Mouse (Mus musculus) testis, adult 2 months (tissue): ENCODE data around the gene Epha2. TPM values are rescaled to one million over a fixed set of nuclear protein-coding genes. Genes with fewer than 3 reads are reported as not detected.

Source experiments
- H3K27ac ChIP-seq: fragments of 200-500 bp; 2 replicates; pipeline ENCODE4 v1.5.1; 2012; ENCODE audit warnings: low read depth, low read length; ENCODE audit not compliant: control insufficient read depth, insufficient read depth
- H3K27me3 ChIP-seq: fragments of 200-500 bp; 2 replicates; pipeline ENCODE4 v1.6.1; 2012; ENCODE audit warnings: mild to moderate bottlenecking, low read length, moderate library complexity; ENCODE audit not compliant: control insufficient read depth, insufficient read depth
- H3K36me3 ChIP-seq: fragments of 200-500 bp; 2 replicates; pipeline ENCODE4 v1.6.1; 2012; ENCODE audit warnings: mild to moderate bottlenecking, low read length; ENCODE audit not compliant: control insufficient read depth, insufficient read depth
- H3K4me1 ChIP-seq: fragments of 200-500 bp; 2 replicates; pipeline ENCODE4 v1.6.1; 2012; ENCODE audit warnings: low read length; ENCODE audit not compliant: control insufficient read depth, insufficient read depth
- H3K4me3 ChIP-seq: fragments of 200-500 bp; 2 replicates; pipeline ENCODE4 v1.5.1; 2012; ENCODE audit warnings: low read depth, mild to moderate bottlenecking, low read length, moderate library complexity, mixed read lengths; ENCODE audit not compliant: control insufficient read depth
- CTCF ChIP-seq: fragments of 200-500 bp; IDR thresholded peaks from 2 replicates; pipeline ENCODE4 v1.5.1; 2012; ENCODE audit warnings: low read depth, mild to moderate bottlenecking, inconsistent platforms, low read length, moderate library complexity; ENCODE audit not compliant: control insufficient read depth, insufficient read depth, insufficient replicate concordance
- POLR2A ChIP-seq: fragments of 200-500 bp; IDR thresholded peaks from 2 replicates; pipeline ENCODE4 v1.6.1; 2012; ENCODE audit warnings: low read depth, mild to moderate bottlenecking, inconsistent platforms, low read length, moderate library complexity; ENCODE audit not compliant: control insufficient read depth
- polyA plus RNA-seq: library from polyadenylated mRNA; depleted of rRNA; stranded (reverse); fragments of >200 nt; gene quantifications from 2 replicates; pipeline ENCODE4 v1.2.3, GENCODE M21; 2012

Epha2 gene
- polyA plus RNA-seq, 1 experiment, result 0.83 TPM

DNA sequence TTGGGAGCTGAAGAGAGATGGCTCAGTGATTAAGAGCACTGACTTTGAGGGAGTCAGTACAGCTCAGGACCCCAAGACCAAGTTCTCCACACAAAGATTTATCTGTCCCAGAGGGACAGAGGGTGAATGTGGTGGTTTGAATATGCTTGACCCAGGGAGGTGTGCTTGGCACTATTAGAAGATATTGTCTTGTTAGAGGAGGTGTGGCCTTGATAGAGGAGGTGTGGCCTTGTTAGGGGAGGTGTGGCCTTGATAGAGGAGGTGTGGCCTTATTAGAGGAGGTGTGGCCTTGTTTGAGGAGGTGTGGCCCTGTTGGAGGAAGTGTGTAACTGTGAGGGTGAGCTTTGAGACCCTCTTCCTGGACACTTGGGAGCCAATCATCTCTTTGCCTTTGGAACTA lies 56.8 kb downstream of the Epha2 start:
- no peak for TF ChIP-seq CTCF
- no peak for TF ChIP-seq POLR2A
- no peaks in the 10 kb centered on the region for H3K27me3 ChIP-seq
- H3K36me3 ChIP-seq, result no peaks in the 10 kb centered on the region
- no peak overlapping the region for H3K27ac ChIP-seq
- no peaks in the 10 kb centered on the region for H3K4me1 ChIP-seq
- no peak overlapping the region for H3K4me3 ChIP-seq

DNA sequence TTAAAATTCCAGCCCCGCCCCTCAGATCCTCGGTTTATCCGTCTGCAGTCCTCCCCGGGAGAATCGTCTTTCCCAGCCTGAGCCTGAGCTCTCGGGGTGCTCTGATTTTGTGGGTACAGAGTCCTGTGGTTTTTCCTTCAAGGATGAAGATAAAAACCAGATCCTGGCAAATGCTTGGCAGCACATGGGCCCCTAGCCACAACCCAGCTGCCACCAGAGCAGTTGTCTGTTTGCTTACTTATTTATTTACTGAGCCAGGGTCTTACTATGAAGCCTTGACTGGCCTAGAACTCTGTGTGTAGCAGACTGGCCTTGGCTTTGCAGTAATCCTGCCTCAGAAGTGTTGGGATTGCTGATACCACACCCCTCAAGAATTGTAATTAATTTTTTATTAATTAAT lies 58.2 kb downstream of the Epha2 start:
- no peaks in the 10 kb centered on the region for H3K4me1 ChIP-seq
- TF ChIP-seq CTCF (no peak), POLR2A (no peak)
- no peaks in the 10 kb centered on the region for H3K27me3 ChIP-seq
- H3K27ac ChIP-seq, result no peak overlapping the region
- no peaks in the 10 kb centered on the region for H3K36me3 ChIP-seq
- no peak overlapping the region for H3K4me3 ChIP-seq

DNA sequence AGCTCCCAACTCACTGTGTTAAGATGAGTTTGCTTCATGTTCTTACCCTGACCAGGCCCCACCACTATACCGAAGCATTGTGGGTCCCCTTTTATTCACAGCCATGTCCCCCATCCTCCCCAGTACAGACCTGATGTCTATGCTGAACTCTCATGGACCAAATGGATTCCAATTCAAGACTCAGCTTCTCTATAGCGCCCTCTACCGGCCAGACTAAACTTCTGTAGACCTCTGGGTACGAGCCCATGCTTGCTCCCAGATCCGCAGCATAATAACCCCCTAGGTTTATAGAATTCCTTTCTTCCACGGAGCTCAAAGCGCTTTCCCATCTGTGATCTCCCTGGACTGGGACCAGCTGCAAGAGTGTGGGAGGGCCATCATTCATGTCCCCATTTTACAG lies 59.8 kb downstream of the Epha2 start:
- H3K27me3 ChIP-seq, result no peaks in the 10 kb centered on the region
- no peaks in the 10 kb centered on the region for H3K4me1 ChIP-seq
- 0 out of 2 replicates have a peak, but pooled peaks have one; percentile 21 for TF ChIP-seq CTCF
- no peak for TF ChIP-seq POLR2A
- no peak overlapping the region for H3K4me3 ChIP-seq
- no peak overlapping the region for H3K27ac ChIP-seq
- H3K36me3 ChIP-seq, result no peaks in the 10 kb centered on the region

DNA sequence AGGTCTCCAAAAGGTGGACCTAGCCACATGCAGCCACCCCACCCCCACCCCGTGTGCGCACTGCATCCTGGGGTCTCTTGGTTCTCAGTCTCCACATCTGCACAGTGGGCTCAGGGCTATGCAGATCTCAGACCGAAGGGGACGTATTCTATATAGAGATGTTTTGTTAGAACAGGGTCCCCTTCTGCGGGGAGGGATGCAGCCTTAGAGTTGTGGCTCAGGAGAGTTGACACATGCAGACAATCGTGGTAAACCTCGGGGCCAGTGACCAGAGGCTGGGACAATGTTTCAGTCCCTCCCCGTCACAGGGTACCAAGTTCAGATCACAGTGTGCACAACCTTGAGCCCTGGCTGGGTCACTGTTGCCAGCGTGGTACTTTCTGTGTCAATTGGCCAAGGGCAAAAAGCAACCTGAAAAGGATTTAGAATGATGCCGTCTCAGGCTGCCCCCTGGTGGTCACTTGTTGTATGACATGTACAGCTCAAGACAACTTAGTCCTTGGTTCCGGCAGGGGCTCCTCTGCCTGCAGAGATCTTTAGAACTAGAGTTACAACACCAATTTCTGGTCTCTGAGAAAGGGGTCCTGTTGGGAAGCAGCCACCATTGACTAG lies 62.0 kb downstream of the Epha2 start:
- no peak overlapping the region for H3K4me3 ChIP-seq
- no peaks in the 10 kb centered on the region for H3K4me1 ChIP-seq
- no peaks in the 10 kb centered on the region for H3K27me3 ChIP-seq

DNA sequence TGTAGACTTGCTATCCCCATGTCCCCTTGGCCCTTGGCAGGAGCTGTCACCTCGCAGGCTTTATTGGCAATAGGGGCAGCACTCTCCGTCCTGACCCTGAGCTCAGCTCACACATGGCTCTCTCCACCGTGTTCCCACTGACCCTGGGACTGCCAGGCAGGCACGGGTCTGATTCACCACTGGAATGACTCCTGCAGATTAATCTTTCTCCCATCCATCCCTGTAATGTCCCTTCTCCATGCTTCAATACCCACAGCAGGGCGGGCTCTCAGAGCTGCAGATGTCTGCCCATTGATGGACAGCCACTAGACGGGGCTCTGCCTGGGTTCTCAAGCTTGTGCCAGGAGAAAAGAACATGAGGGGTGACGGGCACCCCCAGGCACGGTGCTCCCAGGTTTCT lies 64.1 kb downstream of the Epha2 start:
- no peaks in the 10 kb centered on the region; the same call in 1 of the 2 replicates for H3K27me3 ChIP-seq
- peaks cover 2% of the 10 kb centered on the region for H3K4me1 ChIP-seq
- H3K27ac ChIP-seq, result no peak overlapping the region
- H3K4me3 ChIP-seq, result no peak overlapping the region
- no peaks in the 10 kb centered on the region for H3K36me3 ChIP-seq
- no peak for TF ChIP-seq CTCF
- no peak for TF ChIP-seq POLR2A

More for the DNA sequence above, 62.0 kb downstream of the Epha2 start:
- H3K36me3 ChIP-seq, result no peaks in the 10 kb centered on the region
- H3K27ac ChIP-seq, result no peak overlapping the region
- TF ChIP-seq POLR2A (no peak), CTCF (peak; percentile 78)

DNA sequence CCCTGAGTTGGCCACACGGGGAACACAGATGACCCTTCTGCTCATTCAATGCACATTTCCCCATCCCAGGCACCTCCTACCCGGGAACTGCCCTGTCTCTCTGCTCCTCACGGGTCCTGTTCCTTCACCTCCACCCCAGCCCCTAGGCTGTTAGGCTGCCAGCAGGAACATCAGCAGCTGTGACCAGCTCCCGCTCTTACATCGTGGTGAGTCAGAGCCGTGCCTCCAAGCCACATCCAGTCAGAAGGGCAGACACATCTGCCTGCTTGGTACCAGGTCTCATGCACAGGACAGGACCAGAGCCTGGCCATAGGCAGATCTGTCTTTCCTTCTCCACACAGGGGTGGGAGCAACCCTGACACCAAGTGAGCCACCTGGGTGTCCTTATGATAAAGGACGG lies 64.8 kb downstream of the Epha2 start:
- Histone ChIP-seq H3K4me1 (peaks cover 2% of the 10 kb centered on the region), H3K36me3 (no peaks in the 10 kb centered on the region), H3K27ac (no peak overlapping the region), H3K27me3 (no peaks in the 10 kb centered on the region; the same call in 1 of the 2 replicates), H3K4me3 (no peak overlapping the region)
- TF ChIP-seq CTCF, result no peak
- TF ChIP-seq POLR2A, result no peak

DNA sequence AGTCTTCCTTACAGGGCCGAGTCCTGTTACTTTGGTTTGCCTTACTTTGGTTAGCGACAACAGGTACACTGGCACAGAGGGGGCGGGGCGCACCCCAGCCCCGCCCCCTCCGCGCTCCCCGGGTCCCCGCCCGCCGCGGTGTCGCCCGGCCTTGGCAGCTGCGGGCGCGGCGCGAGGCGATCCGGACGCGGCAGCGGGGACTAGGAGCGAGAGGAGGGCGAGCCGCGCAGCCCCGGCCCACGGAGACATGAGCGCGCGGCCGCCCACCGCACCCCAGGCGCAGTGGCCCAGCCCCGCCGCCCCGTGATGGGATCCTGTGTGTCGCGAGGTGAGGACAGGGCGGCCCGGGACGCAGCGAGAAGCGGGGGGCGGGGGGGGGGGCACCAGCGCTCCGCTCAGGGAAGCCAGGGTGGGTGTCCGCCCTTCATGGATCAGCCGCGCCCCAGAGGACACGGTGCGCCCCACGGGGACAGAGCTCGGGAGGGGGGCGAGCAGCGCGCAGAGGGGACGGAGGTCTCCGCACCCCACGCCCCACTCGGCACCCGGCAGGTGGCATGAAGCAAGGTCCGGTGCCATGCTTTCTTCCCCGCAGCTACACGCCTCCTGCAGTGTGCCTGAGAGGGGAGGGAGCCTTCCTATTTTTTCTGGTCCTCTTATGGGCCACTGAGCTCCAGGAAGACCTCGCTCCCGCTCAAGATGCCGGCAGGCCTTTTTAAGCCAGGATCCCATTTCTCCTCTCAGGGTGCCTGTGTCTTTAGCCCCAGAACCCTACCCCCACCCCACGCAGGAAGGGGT lies 67.2 kb downstream of the Epha2 start, which contains the start of gene Fam131c:
TSS of gene Fam131c (plus strand) at position 224 of the 795 bp plus-strand sequence.
- Histone ChIP-seq H3K4me1 (peaks cover 2% of the 10 kb centered on the region), H3K27me3 (no peaks in the 10 kb centered on the region; the same call in 1 of the 2 replicates), H3K4me3 (no peak within 1 kb of the TSS; the same call in 1 of the 2 replicates), H3K36me3 (no peaks in the 10 kb centered on the region), H3K27ac (no peak within 1 kb of the TSS)
- TF ChIP-seq CTCF (no peak), POLR2A (no peak)
